Mouse (Mus musculus) adrenal gland, postnatal 25 days (tissue): ENCODE measurements around the gene Fgf22. TPM values are rescaled to one million over a fixed set of nuclear protein-coding genes. Genes with fewer than 3 reads are reported as not detected.

Experiments
- DNase-seq: peaks from one replicate; pipeline ENCODE4 v3.0.0; 2021; ENCODE audit warnings: mixed read lengths
- total RNA-seq: library from RNA; stranded (reverse); gene quantifications from 2 replicates; pipeline ENCODE4 v1.2.3, GENCODE M21; 2021

Fgf22 gene
- total RNA-seq, 1 experiment from 2014 or later = not detected

GRCm38 (mm10) chr10:79793051-79793737 is 38.3 kb downstream of the Fgf22 start, which contains the start of gene Palm:
Gene Palm (plus strand): TSS chr10:79793572.
- DNase-seq = peak; percentile 87

- DNase-seq = peak; percentile 49
Measured at GRCm38 (mm10) chr10:79793738-79794490, 39.0 kb downstream of the Fgf22 start.

- peak; percentile 69 for DNase-seq
Measured at GRCm38 (mm10) chr10:79794491-79794931, 39.6 kb downstream of the Fgf22 start.

GRCm38 (mm10) chr10:79795905-79796304 is 41.0 kb downstream of the Fgf22 start:
- DNase-seq = no peak

GRCm38 (mm10) chr10:79797326-79797725 is 42.5 kb downstream of the Fgf22 start:
- DNase-seq = no peak

GRCm38 (mm10) chr10:79798289-79798928 is 43.5 kb downstream of the Fgf22 start:
- no peak for DNase-seq

- no peak for DNase-seq
Measured at GRCm38 (mm10) chr10:79800508-79800907, 45.6 kb downstream of the Fgf22 start.

- no peak for DNase-seq
Measured at GRCm38 (mm10) chr10:79801837-79802236, 47.0 kb downstream of the Fgf22 start.

GRCm38 (mm10) chr10:79802331-79802971 is 47.6 kb downstream of the Fgf22 start:
- peak; percentile 85 for DNase-seq

GRCm38 (mm10) chr10:79803716-79804323 is 48.9 kb downstream of the Fgf22 start:
- DNase-seq = peak; percentile 55

- peak; percentile 49 for DNase-seq
Measured at GRCm38 (mm10) chr10:79805636-79806035, 50.8 kb downstream of the Fgf22 start.

- no peak for DNase-seq
Measured at GRCm38 (mm10) chr10:79806331-79806730, 51.5 kb downstream of the Fgf22 start.

GRCm38 (mm10) chr10:79806972-79807371 is 52.1 kb downstream of the Fgf22 start:
- no peak for DNase-seq

- DNase-seq = peak; percentile 51
Measured at GRCm38 (mm10) chr10:79807826-79808225, 53.0 kb downstream of the Fgf22 start.

Other genes starting within 250 kb of the Fgf22 start
- 28.3 and 32.1 TPM in 2 replicates for gene Plpp2, start 221.3 kb upstream of the Fgf22 start, total RNA-seq
- 33.6 and 46.1 TPM in 2 replicates for gene Mier2, start 199.9 kb upstream of the Fgf22 start, total RNA-seq
- gene Theg, start 167.7 kb upstream of the Fgf22 start, total RNA-seq = not detected in 2 replicates
- 0.09 TPM in 1 of 2 replicates, not detected in the other for gene C2cd4c, start 141.1 kb upstream of the Fgf22 start, total RNA-seq
- gene Shc2, start 117.2 kb upstream of the Fgf22 start, total RNA-seq = 3.5 and 4.4 TPM in 2 replicates
- not detected in 2 replicates for gene Odf3l2, start 109.3 kb upstream of the Fgf22 start, total RNA-seq
- gene Madcam1, start 90.5 kb upstream of the Fgf22 start, total RNA-seq = not detected in 2 replicates
- gene Tpgs1, start 85.7 kb upstream of the Fgf22 start, total RNA-seq = 35.0 and 36.5 TPM in 2 replicates
- gene Cdc34, start 72.9 kb upstream of the Fgf22 start, total RNA-seq = 78.6 and 89.8 TPM in 2 replicates
- gene Gzmm, start 66.1 kb upstream of the Fgf22 start, total RNA-seq = 1.2 and 1.6 TPM in 2 replicates
- 522 and 531 TPM in 2 replicates for gene Bsg, start 50.6 kb upstream of the Fgf22 start, total RNA-seq
- gene Hcn2, start 38.4 kb upstream of the Fgf22 start, total RNA-seq = 5.4 and 7.7 TPM in 2 replicates
- 70.4 and 74.1 TPM in 2 replicates for gene Polrmt, start 8.5 kb upstream of the Fgf22 start, total RNA-seq
- gene Rnf126, start 11.9 kb downstream of the Fgf22 start, total RNA-seq = 59.5 and 63.8 TPM in 2 replicates
- gene Fstl3, start 22.2 kb downstream of the Fgf22 start, total RNA-seq = 8.5 and 10.6 TPM in 2 replicates
- not detected in 2 replicates for gene Prss57, start 35.9 kb downstream of the Fgf22 start, total RNA-seq
- gene Palm, start 38.5 kb downstream of the Fgf22 start, total RNA-seq = 57.1 and 99.3 TPM in 2 replicates
- gene Misp, start 65.9 kb downstream of the Fgf22 start, total RNA-seq = 0.64 and 1.00 TPM in 2 replicates
- gene Ptbp1, start 99.4 kb downstream of the Fgf22 start, total RNA-seq = 224 and 249 TPM in 2 replicates
- gene Prtn3, start 119.4 kb downstream of the Fgf22 start, total RNA-seq = not detected in 2 replicates
- 0.49 and 1.2 TPM in 2 replicates for gene Plppr3, start 119.6 kb downstream of the Fgf22 start, total RNA-seq
- gene Elane, start 131.2 kb downstream of the Fgf22 start, total RNA-seq = not detected in 2 replicates
- 420 and 469 TPM in 2 replicates for gene Cfd, start 135.8 kb downstream of the Fgf22 start, total RNA-seq
- 36.0 and 49.2 TPM in 2 replicates for gene Med16, start 153.8 kb downstream of the Fgf22 start, total RNA-seq
- gene Gm26602, start 155.8 kb downstream of the Fgf22 start, total RNA-seq = not detected in 2 replicates
- gene Kiss1r, start 161.9 kb downstream of the Fgf22 start, total RNA-seq = 1.1 and 2.3 TPM in 2 replicates
- gene R3hdm4, start 166.1 kb downstream of the Fgf22 start, total RNA-seq = 85.5 and 98.9 TPM in 2 replicates
- gene Arid3a, start 172.0 kb downstream of the Fgf22 start, total RNA-seq = 5.2 and 5.8 TPM in 2 replicates
- 32.4 and 35.5 TPM in 2 replicates for gene Wdr18, start 205.1 kb downstream of the Fgf22 start, total RNA-seq
- 0.12 TPM in 1 of 2 replicates, not detected in the other for gene Grin3b, start 215.6 kb downstream of the Fgf22 start, total RNA-seq
- 159 and 161 TPM in 2 replicates for gene Tmem259, start 229.3 kb downstream of the Fgf22 start, total RNA-seq
- 28.3 and 29.8 TPM in 2 replicates for gene Cnn2, start 233.5 kb downstream of the Fgf22 start, total RNA-seq
- gene Abca7, start 241.4 kb downstream of the Fgf22 start, total RNA-seq = 24.2 and 29.1 TPM in 2 replicates